ENCODE assay signal across 16 mouse cellular contexts in the genomic region with DNA sequence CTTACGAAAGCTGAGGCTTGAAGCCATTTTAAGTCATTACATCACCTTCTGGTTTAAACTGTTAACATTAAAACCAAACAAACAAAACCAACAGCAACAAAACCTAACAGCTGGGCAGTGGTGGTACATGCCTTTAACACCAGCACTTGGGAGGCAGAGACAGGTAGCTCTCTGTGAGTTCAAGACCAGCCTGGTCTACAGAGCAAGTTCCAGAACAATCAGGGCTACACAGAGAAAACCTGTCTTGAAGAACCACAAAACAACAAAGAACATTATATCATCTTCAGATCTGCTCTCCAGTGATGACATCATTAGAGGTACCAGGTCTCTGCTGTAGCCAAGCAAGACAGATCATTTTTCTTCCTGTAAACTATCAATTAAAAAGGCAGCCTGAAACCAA.
"Had no signal": no experiment of that assay in that cellular context is flagged by ENCODE, and none has a peak within 500 bp of the region (broad histone marks: within the 10 kb centered on the region; RNA-seq: fewer than 3 reads in every experiment).

No protein-coding gene starts in this region.

- DNase-seq: kidney, postnatal 10 days; kidney, postnatal 4 days; liver; liver, embryonic 13.5 days; liver, postnatal 0 days; lung, postnatal 14 days; right cerebral cortex, postnatal 14 days; thymus, postnatal 14 days had no signal

- H3K27ac ChIP-seq: layer of hippocampus, adult 2 months; limb, embryonic 12.5 days; liver, embryonic 13.5 days; lung, embryonic 15.5 days; macrophage; stomach, postnatal 0 days had no signal

- H3K4me3 ChIP-seq: layer of hippocampus, adult 2 months; limb, embryonic 12.5 days; liver, embryonic 13.5 days; lung, embryonic 15.5 days; megakaryocyte, embryonic 14.5 days had no signal

- H3K36me3 ChIP-seq: limb, embryonic 12.5 days; liver, embryonic 13.5 days; lung, embryonic 15.5 days had no signal

- H3K4me1 ChIP-seq: limb, embryonic 12.5 days had no signal

- H3K9me3 ChIP-seq: lung, embryonic 15.5 days had no signal

- H3K9ac ChIP-seq: limb, embryonic 12.5 days; liver, embryonic 13.5 days; liver, postnatal 0 days; lung, embryonic 15.5 days had no signal

- ATAC-seq: liver, postnatal 0 days; midbrain, embryonic 16.5 days had no signal

- H3K4me2 ChIP-seq: limb, embryonic 12.5 days; liver, embryonic 13.5 days; lung, embryonic 15.5 days; midbrain, embryonic 11.5 days had no signal
